Mouse (Mus musculus): ENCODE data around the gene Diras2. TPM values are rescaled to one million over a fixed set of nuclear protein-coding genes. Genes with fewer than 3 reads are reported as not detected.
"Not testable (repeated sequence)": the region's sequence is repeated elsewhere in the genome, so short reads cannot be mapped to it uniquely, and the experiment has no call there.

Gene Diras2
- polyA plus RNA-seq, 1 experiment from 2014 or later = 0.69 TPM

GRCm38 (mm10) chr13:52512356-52512755, 18.7 kb downstream of the Diras2 start:
- H3K27ac ChIP-seq = no peak overlapping the region
- no peak for ATAC-seq (ENCODE audit: insufficient number of reproducible peaks, insufficient read depth, low FRiP score, low TSS enrichment)
- no peaks in the 10 kb centered on the region for H3K27me3 ChIP-seq
- no peak overlapping the region for H3K4me2 ChIP-seq (replicated peaks)
- no peaks in the 10 kb centered on the region for H3K36me3 ChIP-seq
- H3K4me1 ChIP-seq = no peaks in the 10 kb centered on the region
- no peak overlapping the region for H3K9ac ChIP-seq
- no peaks in the 10 kb centered on the region for H3K9me3 ChIP-seq
- no peak overlapping the region for H3K4me3 ChIP-seq
- 59% methylated on average over 5 of the region's 5 CpGs for WGBS

DNA sequence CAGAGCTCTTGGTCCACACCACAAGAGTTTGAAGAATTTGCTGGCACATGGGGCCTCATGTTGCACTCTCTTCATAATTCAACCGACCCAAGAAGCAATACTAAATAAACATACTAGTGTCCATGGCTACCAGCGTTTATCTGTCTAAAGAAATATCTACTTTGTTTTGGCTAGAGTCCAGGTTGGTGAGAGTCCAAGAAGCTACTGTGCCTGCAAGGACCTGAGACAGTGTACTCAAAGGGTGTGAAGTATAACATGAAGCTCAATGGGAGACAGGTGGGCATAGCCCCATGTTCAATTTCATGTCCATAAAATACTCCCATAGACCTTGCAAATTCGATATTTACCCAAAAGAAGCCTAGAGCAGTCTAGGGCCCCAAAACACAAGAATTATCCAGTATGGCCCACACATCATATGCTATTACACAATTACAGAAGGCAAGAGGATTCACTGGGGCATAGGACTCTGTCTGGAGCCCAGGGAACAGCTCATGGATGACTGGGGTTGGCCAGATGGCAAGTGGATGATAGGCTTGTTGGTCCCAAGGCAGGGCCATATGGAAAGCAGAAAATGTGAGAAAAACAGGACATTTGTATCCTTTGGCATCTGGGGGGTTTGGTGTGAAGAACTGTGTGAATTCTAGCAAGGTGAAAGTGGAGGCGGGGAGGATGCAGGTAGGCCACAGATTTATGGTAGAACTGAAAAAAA, 20.8 kb downstream of the Diras2 start:
- 82% methylated on average over 4 of the region's 4 CpGs for WGBS
- Histone ChIP-seq H3K9me3 (no peaks in the 10 kb centered on the region), H3K27ac (no peak overlapping the region), H3K27me3 (no peaks in the 10 kb centered on the region), H3K4me2 (replicated peaks) (no peak overlapping the region), H3K4me3 (no peak overlapping the region), H3K36me3 (no peaks in the 10 kb centered on the region), H3K4me1 (no peaks in the 10 kb centered on the region), H3K9ac (no peak overlapping the region)
- no peak for ATAC-seq (ENCODE audit: insufficient number of reproducible peaks, insufficient read depth, low FRiP score, low TSS enrichment)

DNA sequence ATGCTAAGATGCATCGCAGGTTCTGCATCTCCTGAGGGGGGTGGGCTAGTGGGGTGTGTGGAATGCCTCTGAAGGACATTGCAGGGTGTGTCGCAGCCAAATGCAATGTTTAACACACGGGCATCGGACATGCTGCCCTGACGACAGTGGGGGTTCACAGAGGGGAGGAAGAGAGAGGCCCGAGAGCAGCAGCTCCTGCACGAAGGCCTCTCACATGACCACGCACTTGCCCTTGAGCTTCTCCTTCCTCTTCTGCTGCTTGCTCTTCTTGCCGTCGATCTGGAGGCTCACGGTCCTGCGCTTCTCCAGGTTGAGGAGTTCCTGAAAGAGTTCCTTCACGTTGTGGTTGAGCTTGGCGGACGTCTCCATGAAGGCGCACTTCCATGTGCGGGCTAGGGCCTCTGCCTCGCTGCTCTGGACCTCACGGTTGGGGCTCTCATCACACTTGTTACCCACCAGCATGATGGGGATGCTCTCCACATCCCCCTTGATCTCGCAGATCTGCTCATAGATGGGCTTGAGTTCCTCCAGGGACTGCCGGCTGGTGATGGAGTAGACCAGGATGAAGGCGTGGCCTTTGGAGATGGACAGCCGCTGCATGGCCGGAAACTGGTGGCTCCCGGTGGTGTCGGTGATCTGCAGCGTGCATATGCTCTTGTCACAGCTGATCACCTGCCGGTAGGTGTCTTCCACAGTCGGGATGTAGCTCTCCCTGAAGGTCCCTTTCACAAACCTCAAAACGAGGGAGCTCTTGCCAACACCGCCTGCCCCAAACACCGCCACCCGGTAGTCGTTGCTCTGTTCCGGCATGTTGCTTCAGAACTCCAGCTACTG, 23.4 kb downstream of the Diras2 start:
- Histone ChIP-seq H3K9me3 (no peaks in the 10 kb centered on the region), H3K27ac (no peak overlapping the region), H3K9ac (no peak overlapping the region), H3K4me3 (no peak overlapping the region), H3K4me1 (no peaks in the 10 kb centered on the region), H3K4me2 (replicated peaks) (no peak overlapping the region), H3K36me3 (no peaks in the 10 kb centered on the region), H3K27me3 (no peaks in the 10 kb centered on the region)
- no peak for ATAC-seq (ENCODE audit: insufficient number of reproducible peaks, insufficient read depth, low FRiP score, low TSS enrichment)
- WGBS = 86% methylated on average over 35 of the region's 35 CpGs

DNA sequence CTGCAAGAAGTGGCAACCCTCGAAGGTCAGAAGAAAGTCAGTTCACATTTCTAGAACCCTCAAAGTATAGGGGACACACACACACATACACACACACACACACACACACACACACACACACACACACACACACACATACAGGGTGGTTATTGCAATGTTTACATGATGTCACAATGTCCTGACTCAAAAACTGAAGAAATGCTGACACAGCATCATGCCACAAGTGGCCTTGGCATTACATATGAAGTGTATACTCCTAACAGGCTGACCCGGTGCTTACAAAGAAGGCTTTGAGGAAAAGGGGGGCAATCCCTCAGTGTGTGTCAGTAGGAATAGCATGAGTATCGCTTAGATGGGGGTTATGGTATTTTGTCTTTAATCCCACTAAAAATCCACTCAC, 24.3 kb downstream of the Diras2 start:
- H3K4me2 ChIP-seq (replicated peaks); H3K27me3 ChIP-seq; H3K27ac ChIP-seq; H3K9ac ChIP-seq; H3K4me3 ChIP-seq; H3K9me3 ChIP-seq; H3K36me3 ChIP-seq; H3K4me1 ChIP-seq; ATAC-seq (ENCODE audit: insufficient number of reproducible peaks, insufficient read depth, low FRiP score, low TSS enrichment): not testable (repeated sequence)
- WGBS = 81% methylated on average over 3 of the region's 3 CpGs

DNA sequence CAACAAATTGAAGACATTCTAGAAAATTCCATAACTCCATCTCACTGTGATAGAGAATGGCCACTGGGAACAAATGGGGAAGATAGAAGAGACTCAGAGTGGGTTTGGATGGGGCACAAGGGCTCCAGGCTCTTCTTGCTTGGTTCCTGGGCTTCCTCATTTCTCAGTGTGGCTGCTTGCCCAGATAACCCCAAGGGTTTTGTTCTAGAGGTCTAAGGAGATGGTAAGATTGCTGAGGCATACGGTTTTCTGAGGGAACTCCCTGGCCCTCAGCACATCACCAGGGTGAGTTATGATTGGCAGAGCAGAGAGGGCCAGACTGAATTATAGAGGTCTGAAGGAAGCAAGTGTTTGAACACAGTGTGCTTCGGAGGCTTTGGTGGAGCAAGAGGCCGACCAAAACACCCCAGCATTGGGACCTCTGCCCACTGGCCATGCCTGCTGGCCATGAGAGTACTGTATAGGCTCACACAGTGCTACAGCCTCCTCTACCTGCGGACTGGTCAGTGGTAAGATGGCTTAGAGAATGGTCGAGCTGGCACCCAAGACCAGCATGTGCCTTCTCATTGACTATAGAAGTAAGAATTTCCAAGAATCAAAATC, 25.3 kb downstream of the Diras2 start:
- H3K27ac ChIP-seq; H3K4me3 ChIP-seq; H3K27me3 ChIP-seq; H3K36me3 ChIP-seq; H3K4me2 ChIP-seq (replicated peaks); H3K9ac ChIP-seq; ATAC-seq (ENCODE audit: insufficient number of reproducible peaks, insufficient read depth, low FRiP score, low TSS enrichment); H3K9me3 ChIP-seq; H3K4me1 ChIP-seq: not testable (repeated sequence)
- WGBS = 79% methylated on average over 5 of the region's 5 CpGs

DNA sequence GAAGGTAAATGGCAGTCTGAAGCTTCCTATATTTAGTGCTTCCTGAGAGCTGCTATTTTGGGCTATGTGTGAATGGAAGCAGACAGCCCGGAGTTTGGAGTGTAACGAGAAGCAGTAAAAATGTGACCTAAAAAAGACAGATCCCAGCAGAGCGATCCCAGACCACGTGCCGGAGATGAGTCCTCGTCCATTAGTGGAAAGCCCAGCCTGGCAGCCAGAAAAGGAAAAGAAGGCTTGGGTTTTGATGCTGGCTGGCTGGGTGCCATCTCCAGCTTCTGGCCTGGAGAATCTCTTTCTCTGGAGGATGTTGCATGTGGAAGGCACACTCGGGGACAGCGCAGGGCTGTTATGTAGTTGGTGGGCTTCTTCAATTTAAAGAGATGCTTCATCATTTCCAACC, 29.4 kb downstream of the Diras2 start:
- no peaks in the 10 kb centered on the region for H3K4me1 ChIP-seq
- no peak overlapping the region for H3K4me3 ChIP-seq
- no peak overlapping the region for H3K9ac ChIP-seq
- H3K9me3 ChIP-seq = no peaks in the 10 kb centered on the region
- no peak overlapping the region for H3K4me2 ChIP-seq (replicated peaks)
- H3K27ac ChIP-seq = no peak overlapping the region
- 78% methylated on average over 8 of the region's 8 CpGs for WGBS
- no peaks in the 10 kb centered on the region for H3K36me3 ChIP-seq
- no peaks in the 10 kb centered on the region for H3K27me3 ChIP-seq
- ATAC-seq (ENCODE audit: insufficient number of reproducible peaks, insufficient read depth, low FRiP score, low TSS enrichment) = no peak

- no peak for ATAC-seq (ENCODE audit: insufficient number of reproducible peaks, insufficient read depth, low FRiP score, low TSS enrichment)
- Histone ChIP-seq H3K9ac (no peak overlapping the region), H3K9me3 (no peaks in the 10 kb centered on the region), H3K4me3 (no peak overlapping the region), H3K4me2 (replicated peaks) (no peak overlapping the region), H3K36me3 (no peaks in the 10 kb centered on the region), H3K4me1 (no peaks in the 10 kb centered on the region), H3K27me3 (no peaks in the 10 kb centered on the region), H3K27ac (no peak overlapping the region)
- 71% methylated on average over 4 of the region's 4 CpGs for WGBS
These were observed 34.0 kb downstream of the Diras2 start for GRCm38 (mm10) chr13:52497029-52497550.

GRCm38 (mm10) chr13:52488821-52489220, 42.3 kb downstream of the Diras2 start:
- Histone ChIP-seq H3K27me3 (no peaks in the 10 kb centered on the region), H3K4me1 (no peaks in the 10 kb centered on the region), H3K9me3 (no peaks in the 10 kb centered on the region), H3K36me3 (no peaks in the 10 kb centered on the region), H3K9ac (no peak overlapping the region), H3K4me3 (no peak overlapping the region), H3K4me2 (replicated peaks) (no peak overlapping the region), H3K27ac (no peak overlapping the region)
- ATAC-seq (ENCODE audit: insufficient number of reproducible peaks, insufficient read depth, low FRiP score, low TSS enrichment) = no peak
- WGBS = 87% methylated on average over 7 of the region's 7 CpGs

GRCm38 (mm10) chr13:52484064-52484463, 47.0 kb downstream of the Diras2 start:
- no peak overlapping the region for H3K4me3 ChIP-seq
- H3K36me3 ChIP-seq = no peaks in the 10 kb centered on the region
- H3K9ac ChIP-seq = no peak overlapping the region
- no peak overlapping the region for H3K4me2 ChIP-seq (replicated peaks)
- H3K27me3 ChIP-seq = no peaks in the 10 kb centered on the region
- H3K9me3 ChIP-seq = no peaks in the 10 kb centered on the region
- ATAC-seq (ENCODE audit: insufficient number of reproducible peaks, insufficient read depth, low FRiP score, low TSS enrichment) = no peak
- H3K4me1 ChIP-seq = no peaks in the 10 kb centered on the region
- WGBS = 76% methylated on average over 4 of the region's 4 CpGs
- no peak overlapping the region for H3K27ac ChIP-seq

GRCm38 (mm10) chr13:52481786-52482185, 49.3 kb downstream of the Diras2 start:
- Histone ChIP-seq H3K36me3 (no peaks in the 10 kb centered on the region), H3K4me2 (replicated peaks) (no peak overlapping the region), H3K4me1 (no peaks in the 10 kb centered on the region), H3K9ac (no peak overlapping the region), H3K4me3 (no peak overlapping the region), H3K27ac (no peak overlapping the region), H3K9me3 (no peaks in the 10 kb centered on the region), H3K27me3 (no peaks in the 10 kb centered on the region)
- no peak for ATAC-seq (ENCODE audit: insufficient number of reproducible peaks, insufficient read depth, low FRiP score, low TSS enrichment)
- 86% methylated on average over 2 of the region's 2 CpGs for WGBS

DNA sequence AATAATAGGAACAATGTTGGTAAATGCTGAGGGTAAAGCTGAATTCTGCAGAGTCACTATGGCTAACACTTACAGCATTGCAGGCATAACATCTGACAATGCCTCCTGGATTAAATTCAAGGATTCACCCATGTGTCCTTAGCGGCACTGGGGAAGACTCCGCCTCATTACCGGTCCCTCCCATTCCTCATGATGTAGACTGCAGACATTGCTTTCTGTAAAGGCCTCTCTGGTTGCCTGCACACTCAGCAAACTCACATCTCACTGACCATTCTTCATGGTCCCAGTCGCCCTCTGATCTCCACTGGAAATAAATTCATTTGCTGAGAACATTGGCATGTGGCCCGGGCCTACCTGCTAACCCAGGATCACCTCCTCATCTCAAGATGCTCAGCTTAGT, 51.9 kb downstream of the Diras2 start:
- Histone ChIP-seq H3K9me3 (no peaks in the 10 kb centered on the region), H3K4me1 (no peaks in the 10 kb centered on the region), H3K4me2 (replicated peaks) (no peak overlapping the region), H3K27ac (no peak overlapping the region), H3K9ac (no peak overlapping the region), H3K36me3 (no peaks in the 10 kb centered on the region), H3K27me3 (no peaks in the 10 kb centered on the region), H3K4me3 (no peak overlapping the region)
- ATAC-seq (ENCODE audit: insufficient number of reproducible peaks, insufficient read depth, low FRiP score, low TSS enrichment) = no peak
- 88% methylated on average over 5 of the region's 5 CpGs for WGBS

Measured in embryonic facial prominence, embryonic 12.5 days (tissue).